Mouse (Mus musculus): Measurements from ENCODE around the gene Clpsl2. TPM values are rescaled to one million over a fixed set of nuclear protein-coding genes. Genes with fewer than 3 reads are reported as not detected.
A peak's percentile ranks its signal among the peaks of the same experiment; 100 is the strongest.

The Clpsl2 gene
- total and polyA plus RNA-seq, 3 experiments = not detected

DNA sequence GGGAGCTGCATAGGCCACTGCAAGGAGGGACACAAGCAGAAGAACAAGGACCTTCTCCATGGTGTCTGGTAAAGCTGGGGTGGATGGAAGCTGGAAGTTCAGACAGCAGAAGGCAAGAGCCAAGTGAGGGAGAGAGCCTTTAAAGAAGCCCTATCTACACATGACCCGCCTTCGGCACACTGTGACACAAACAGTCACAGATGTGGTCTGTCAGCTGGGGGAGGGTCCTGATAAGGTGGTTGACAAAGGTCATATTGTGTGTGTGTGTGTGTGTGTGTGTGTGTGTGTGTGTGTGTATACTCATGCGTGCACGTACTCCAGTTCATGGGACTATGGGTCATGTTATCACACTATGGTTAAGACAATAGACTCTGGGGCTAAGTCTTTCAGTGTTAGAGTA, 11.4 kb downstream of the Clpsl2 start, which contains the start of gene Clps:
Gene Clps, minus strand, starts transcription at position 169 of the 400 bp plus-strand sequence.
- no peak for DNase-seq

- DNase-seq = no peak
Measured at GRCm38 (mm10) chr17:28561613-28562012, 12.4 kb downstream of the Clpsl2 start.

GRCm38 (mm10) chr17:28565181-28565580, 16.0 kb downstream of the Clpsl2 start:
- DNase-seq = no peak

DNA sequence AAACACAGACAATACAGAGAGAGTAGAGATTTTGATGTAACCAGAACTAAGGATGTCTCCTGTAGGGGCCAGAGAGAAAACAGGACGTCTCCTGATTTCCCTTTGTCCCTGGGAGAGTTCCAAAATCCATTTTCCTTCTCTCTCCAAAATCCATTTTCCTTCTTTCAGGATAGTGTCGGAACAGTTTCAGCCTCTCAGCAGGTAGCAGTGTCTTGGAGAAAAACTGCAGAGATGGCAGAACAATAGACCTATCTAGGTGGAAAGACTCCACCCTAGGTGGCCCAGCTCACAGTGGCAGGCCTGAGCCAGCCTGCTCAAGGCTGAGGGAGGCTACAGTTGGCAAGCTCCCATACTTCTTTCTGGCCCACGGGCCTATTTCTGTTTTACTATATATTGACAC, 18.3 kb downstream of the Clpsl2 start:
- DNase-seq = no peak

DNA sequence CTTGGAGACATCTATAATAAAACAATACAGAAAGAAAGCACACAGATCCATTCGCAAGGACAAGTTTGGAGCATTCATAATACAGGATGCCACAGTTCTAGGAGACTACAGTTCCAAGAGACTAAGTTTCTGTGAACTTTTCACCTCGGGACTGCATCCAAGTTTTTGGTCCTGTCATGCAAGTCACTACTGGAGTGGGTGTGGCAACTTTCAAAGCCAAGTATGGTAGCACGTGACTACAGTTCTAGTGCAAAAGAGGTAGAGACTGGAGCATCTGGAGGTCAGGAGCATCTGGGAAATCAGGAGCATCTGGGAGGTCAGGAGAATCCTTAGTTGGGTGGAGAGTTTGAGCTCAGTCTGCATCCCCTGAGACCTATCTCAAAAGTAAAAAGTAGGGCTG, 22.7 kb downstream of the Clpsl2 start:
- no peak for DNase-seq

- peak; percentile 47 for DNase-seq
Measured at GRCm38 (mm10) chr17:28572521-28572920, 23.3 kb downstream of the Clpsl2 start.

GRCm38 (mm10) chr17:28572941-28573340, 23.7 kb downstream of the Clpsl2 start:
- no peak for DNase-seq

DNA sequence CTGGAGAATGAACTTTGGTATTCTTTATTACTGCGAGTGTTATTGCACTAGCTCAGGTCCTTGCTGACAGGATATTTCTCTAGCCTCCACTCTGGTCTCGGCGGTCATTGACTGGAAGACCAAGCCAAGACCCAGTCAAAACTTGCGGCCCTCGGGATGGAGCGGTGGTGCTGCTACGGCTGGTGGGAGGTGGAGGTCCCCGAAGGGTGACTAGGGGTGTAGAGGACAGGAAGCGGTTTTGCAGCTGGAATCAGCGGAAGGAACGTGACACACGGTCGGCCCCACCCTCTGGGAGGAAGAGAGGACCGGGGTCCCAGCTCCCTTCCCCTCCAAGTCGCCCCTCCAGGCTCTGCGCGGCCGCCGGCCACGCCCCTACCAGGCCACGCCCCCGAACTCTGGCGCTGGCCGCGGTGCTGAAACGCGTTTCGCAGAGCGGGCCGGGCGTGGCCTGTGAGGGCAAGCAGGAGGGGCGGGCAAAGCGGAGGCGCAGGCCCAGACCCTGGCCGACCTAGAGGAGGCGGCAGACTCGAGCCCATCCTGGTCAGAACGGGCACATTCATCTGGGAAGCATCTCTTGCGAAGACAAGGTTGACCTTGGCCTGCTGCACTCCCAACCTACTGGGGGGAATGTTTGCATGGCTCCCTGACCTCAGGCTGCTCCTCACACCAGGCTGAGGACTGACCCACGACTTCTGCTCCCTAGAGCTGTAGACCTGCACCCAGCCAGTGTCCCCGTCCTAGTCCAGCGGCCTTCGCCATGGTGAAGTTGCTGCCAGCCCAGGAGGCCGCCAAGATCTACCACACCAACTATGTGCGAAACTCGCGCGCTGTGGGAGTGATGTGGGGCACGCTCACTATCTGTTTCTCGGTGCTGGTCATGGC, 26.3 kb downstream of the Clpsl2 start, which contains the start of gene Lhfpl5:
Gene Lhfpl5, plus strand, starts transcription at position 398 of the 882 bp plus-strand sequence.
- DNase-seq = peak; percentile 43

DNA sequence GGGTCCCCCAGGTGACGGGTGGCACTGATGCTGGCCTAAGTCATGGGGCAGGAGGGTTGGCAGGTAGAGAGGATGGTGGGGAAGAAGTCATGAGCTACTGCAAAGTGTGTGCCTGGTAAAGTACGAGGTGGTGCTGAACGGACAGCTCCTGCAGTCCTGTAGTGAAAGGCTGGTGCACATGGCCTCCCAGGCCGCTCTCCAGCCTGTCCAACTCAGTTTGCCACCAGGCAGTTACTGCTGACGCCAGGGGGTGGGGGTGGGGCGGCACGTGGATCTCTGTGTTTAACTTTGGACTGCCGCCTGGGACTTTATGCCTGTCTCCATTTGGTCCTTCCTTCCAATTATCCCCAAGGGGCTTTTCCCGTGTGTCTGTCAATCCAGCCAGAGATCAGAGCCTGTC, 31.2 kb downstream of the Clpsl2 start:
- DNase-seq = peak; percentile 61

- no peak for DNase-seq
Measured at GRCm38 (mm10) chr17:28581056-28581455, 31.8 kb downstream of the Clpsl2 start.

DNA sequence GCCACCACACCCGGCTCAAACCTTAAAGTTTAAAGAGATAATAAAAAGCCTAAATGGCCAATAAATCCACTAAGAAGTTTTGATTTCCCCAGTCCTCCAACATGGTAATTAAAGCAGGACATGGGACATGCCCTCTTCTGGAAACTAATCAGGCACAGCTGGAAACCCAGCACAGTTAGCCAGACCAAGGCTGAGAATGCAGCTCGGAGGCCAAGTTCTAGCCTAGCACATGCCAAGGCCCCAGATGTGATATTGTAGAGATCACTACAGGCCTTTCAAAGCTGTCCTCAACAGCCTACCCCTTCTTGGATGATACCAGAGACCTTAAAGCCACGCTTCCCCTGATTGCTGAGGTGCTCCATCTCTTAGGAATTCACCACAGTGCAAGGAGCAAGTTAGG, 37.3 kb downstream of the Clpsl2 start:
- no peak for DNase-seq

DNA sequence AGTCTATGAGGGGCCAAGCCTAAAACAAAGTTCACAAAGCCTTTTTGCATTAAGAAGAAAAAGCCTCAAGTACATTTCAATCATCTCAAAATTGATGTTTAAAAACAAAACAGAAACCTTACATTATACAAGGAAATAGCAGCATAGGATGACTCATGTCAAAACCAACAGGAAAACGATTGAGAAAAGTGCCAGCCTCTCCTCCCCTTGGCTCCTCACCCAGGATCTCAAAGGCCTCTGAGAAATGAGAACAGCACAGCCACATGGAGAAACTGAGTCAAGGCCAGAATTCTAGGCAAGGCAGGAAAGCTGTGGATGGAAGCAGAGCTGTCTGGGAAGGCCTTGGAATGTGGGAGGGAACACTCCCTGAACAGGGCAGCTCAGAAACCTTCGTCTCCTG, 39.4 kb downstream of the Clpsl2 start:
- DNase-seq = no peak

DNA sequence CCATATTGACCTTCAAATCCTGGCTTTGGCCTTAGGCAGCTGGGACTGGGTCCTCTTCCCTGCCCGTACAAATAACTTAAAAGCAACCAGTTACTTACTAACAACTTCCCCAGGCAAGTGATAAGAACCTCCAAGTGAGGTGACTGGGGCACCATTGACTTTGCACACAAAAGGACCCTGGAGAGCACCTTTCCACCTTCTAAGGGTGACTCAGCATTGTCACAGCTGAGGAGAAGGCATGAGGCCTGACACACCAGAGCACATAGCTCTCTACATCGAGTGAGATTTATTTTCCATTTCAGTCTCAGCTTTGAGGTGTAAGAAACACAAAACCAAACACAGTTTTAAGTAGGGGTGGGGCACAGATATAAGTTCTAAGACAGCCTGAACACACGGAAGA, 41.4 kb downstream of the Clpsl2 start:
- no peak for DNase-seq

GRCm38 (mm10) chr17:28591476-28591875, 42.3 kb downstream of the Clpsl2 start:
- DNase-seq = peak; percentile 67

DNA sequence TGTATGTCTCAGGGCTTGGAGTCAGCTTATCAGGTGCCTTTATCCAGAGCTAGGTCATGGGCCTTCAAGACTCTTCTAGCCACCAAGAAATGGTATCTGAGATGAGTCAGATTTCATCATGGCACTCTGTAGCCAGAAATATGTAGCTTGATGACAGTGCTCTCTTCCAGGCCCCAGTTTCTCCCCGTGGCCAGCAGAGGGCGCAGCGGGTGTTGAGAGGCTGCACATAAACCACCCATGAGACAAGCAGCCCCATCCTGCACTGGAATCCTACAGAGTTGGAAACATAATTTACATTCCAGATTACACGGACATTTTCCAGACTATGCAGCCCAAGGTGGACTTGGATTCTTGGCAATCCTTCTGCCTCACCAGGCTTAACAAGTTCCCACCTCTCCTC, 43.8 kb downstream of the Clpsl2 start:
- DNase-seq = peak; percentile 82

DNA sequence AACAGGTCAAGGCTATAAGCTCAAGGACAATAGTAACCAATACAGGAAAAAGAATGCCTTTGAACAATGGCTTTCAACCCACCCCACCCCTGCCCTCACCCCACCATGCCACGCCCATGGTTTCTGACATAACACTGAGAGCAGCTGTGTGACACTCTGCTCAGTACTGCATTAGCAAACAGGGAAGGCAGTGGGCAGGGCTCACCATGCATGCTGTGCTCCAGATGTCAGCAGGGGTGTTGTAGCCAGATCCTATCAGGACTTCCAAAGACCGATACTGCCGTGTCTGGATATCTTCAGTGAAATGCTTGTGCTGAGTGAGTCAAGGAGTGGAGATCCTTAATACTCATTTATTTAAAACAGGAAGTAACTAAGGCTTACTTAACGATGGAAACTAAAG, 44.8 kb downstream of the Clpsl2 start:
- no peak for DNase-seq

DNA sequence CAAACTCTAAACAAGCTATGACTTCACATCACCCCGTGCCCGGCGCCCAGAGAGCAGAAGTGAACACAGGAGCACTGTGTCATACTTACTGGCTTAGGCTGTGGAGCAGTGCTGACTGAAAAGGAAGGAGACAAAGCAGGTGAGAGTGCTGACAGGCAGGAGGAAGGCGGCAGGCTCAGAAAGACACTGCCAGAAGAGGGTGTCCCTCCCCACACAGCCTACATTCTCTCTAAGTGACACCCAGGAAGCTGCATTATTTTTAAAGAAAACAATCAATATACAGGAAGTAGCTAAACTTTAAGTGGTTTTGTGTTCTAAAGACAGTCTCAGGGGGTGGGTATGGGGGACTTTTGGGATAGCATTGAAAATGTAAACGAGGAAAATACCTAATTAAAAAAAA, 51.6 kb downstream of the Clpsl2 start:
- no peak for DNase-seq

DNA sequence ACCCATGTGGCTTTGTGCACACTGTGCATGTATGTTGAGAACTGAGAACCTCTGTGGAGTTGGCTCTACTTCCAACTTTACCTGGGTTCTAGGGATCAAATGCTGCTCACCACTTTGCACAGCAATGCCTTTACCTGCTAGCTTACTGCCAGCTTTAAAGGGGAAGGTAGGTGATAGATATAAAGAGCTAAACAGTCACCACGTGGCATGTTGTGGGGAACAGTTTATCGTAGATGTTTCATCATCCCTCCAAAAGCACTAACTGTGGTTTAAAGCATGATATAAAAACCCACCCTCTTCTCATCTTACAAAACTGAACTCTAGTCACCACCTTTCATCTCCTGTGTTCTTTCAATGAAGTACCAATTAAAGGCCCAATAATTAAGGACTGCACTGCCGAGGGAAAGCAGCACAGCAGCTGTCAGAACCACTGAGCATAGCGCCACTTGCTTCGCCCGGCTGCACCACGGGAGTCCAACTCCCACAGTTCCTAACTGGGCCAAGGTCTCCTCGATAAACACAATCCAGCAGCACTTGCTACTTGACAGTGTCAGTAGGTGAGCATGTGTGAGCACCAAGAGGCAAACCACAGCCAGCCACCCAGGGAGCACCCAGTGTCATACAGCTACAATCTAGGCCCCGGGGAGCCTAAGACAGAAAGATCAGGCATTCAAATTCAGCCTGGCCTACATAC, 52.5 kb downstream of the Clpsl2 start:
- peak; percentile 70 for DNase-seq

Small RNAs within 50 kb of the gene (microRNA-seq; reads per million reads assigned to microRNA genes)
- gene Gm25195 (0 reads per million in 2 experiments), gene Mir6969 (0 reads per million in 2 experiments)

Other genes with a start within 250 kb of the Clpsl2 start
- gene Fance, start 235.9 kb upstream of the Clpsl2 start, total RNA-seq (2021) = 10 to 100 TPM; 19.5 to 22.5 TPM
- 27.8 and 31.5 TPM in 2 replicates for gene Fance, start 235.9 kb upstream of the Clpsl2 start, polyA plus RNA-seq (2012; rRNA removed)
- 100 to 1,000 TPM; 826 to 935 TPM for gene Rpl10a, start 220.9 kb upstream of the Clpsl2 start, total RNA-seq (2021)
- 2,217 and 2,897 TPM in 2 replicates for gene Rpl10a, start 220.9 kb upstream of the Clpsl2 start, polyA plus RNA-seq (2012; rRNA removed)
- 10 to 100 TPM in 1 of 2 experiments, 1 to 10 TPM in 1; 8.6 to 12.5 TPM for gene Tead3, start 198.6 kb upstream of the Clpsl2 start, total RNA-seq (2021)
- gene Tead3, start 198.6 kb upstream of the Clpsl2 start, polyA plus RNA-seq (2012; rRNA removed) = 15.9 and 17.6 TPM in 2 replicates
- not detected for gene Tulp1, start 184.2 kb upstream of the Clpsl2 start, total RNA-seq (2021)
- 0.49 and 0.91 TPM in 2 replicates for gene Tulp1, start 184.2 kb upstream of the Clpsl2 start, polyA plus RNA-seq (2012; rRNA removed)
- gene Fkbp5, start 31.9 kb upstream of the Clpsl2 start, total RNA-seq (2021) = 10 to 100 TPM; 68.0 to 69.5 TPM
- gene Fkbp5, start 31.9 kb upstream of the Clpsl2 start, polyA plus RNA-seq (2012; rRNA removed) = 24.4 and 27.1 TPM in 2 replicates
- not detected for gene Armc12, start 18.6 kb upstream of the Clpsl2 start, total RNA-seq (2021)
- gene Armc12, start 18.6 kb upstream of the Clpsl2 start, polyA plus RNA-seq (2012; rRNA removed) = not detected in 2 replicates
- gene Clps, start 11.4 kb downstream of the Clpsl2 start, total RNA-seq (2021) = not detected
- gene Clps, start 11.4 kb downstream of the Clpsl2 start, polyA plus RNA-seq (2012; rRNA removed) = 1.4 and 45.4 TPM in 2 replicates
- gene Lhfpl5, start 26.2 kb downstream of the Clpsl2 start, total RNA-seq (2021) = 1 to 10 TPM; 1.7 to 2.3 TPM
- gene Lhfpl5, start 26.2 kb downstream of the Clpsl2 start, polyA plus RNA-seq (2012; rRNA removed) = 6.6 and 9.0 TPM in 2 replicates
- 10 to 100 TPM; 60.1 to 60.6 TPM for gene Srpk1, start 73.3 kb downstream of the Clpsl2 start, total RNA-seq (2021)
- gene Srpk1, start 73.3 kb downstream of the Clpsl2 start, polyA plus RNA-seq (2012; rRNA removed) = 11.3 and 12.0 TPM in 2 replicates
- 1 to 10 TPM; 1.2 to 1.3 TPM for gene Slc26a8, start 140.8 kb downstream of the Clpsl2 start, total RNA-seq (2021)
- gene Slc26a8, start 140.8 kb downstream of the Clpsl2 start, polyA plus RNA-seq (2012; rRNA removed) = 1.1 TPM in 2 replicates
- 10 to 100 TPM; 74.4 to 85.2 TPM for gene Mapk14, start 141.9 kb downstream of the Clpsl2 start, total RNA-seq (2021)
- 52.9 and 65.3 TPM in 2 replicates for gene Mapk14, start 141.9 kb downstream of the Clpsl2 start, polyA plus RNA-seq (2012; rRNA removed)
- 1 to 10 TPM in 1 of 2 experiments, not detected in 1; 1.7 TPM for gene AC170998.1, start 176.7 kb downstream of the Clpsl2 start, total RNA-seq (2021)
- 0.31 and 0.40 TPM in 2 replicates for gene AC170998.1, start 176.7 kb downstream of the Clpsl2 start, polyA plus RNA-seq (2012; rRNA removed)
- gene Mapk13, start 219.9 kb downstream of the Clpsl2 start, total RNA-seq (2021) = 100 to 1,000 TPM in 1 of 2 experiments, 10 to 100 TPM in 1; 97.4 to 350 TPM
- gene Mapk13, start 219.9 kb downstream of the Clpsl2 start, polyA plus RNA-seq (2012; rRNA removed) = 193 and 279 TPM in 2 replicates

All from adrenal gland, adult 2 months (tissue).